ENCODE assay signal across 7 mouse cellular contexts in genomic region chr3:58636406-58637295, GRCm38 (mm10). TPM values are rescaled to one million over a fixed set of nuclear protein-coding genes. Genes with fewer than 3 reads are reported as not detected.
DNase-seq lines count a peak whose midpoint lies in the region; ATAC-seq and TF ChIP-seq lines count a peak whose summit lies in the region.

Gene Erich6 (minus strand): TSS chr3:58637207.

- H3K4me2 ChIP-seq in intestine, postnatal 0 days (replicated peaks; ENCODE audit: low read depth) = peak within 1 kb of the TSS; percentile 93
- H3K4me2 ChIP-seq in limb, embryonic 15.5 days = peak within 1 kb of the TSS; percentile 89
- peak within 1 kb of the TSS; percentile 90 for H3K4me2 ChIP-seq in midbrain, embryonic 14.5 days (ENCODE audit: low read length)
- H3K4me2 ChIP-seq in stomach, embryonic 16.5 days (ENCODE audit: low read depth, low read length) = peak within 1 kb of the TSS; percentile 83

- H3K27ac ChIP-seq in intestine, postnatal 0 days (ENCODE audit: low read depth, low read length) = no peak within 1 kb of the TSS
- H3K27ac ChIP-seq in limb, embryonic 15.5 days = no peak within 1 kb of the TSS
- 0 out of 2 replicates have a peak within 1 kb of the TSS, but pooled peaks have one; percentile 32 for H3K27ac ChIP-seq in midbrain, embryonic 14.5 days (replicated peaks; ENCODE audit: low read depth, low read length)
- H3K27ac ChIP-seq in stomach, embryonic 16.5 days (ENCODE audit: low read length) = no peak within 1 kb of the TSS

- H3K4me3 ChIP-seq in intestine, postnatal 0 days (ENCODE audit: low read depth, low read length) = peak within 1 kb of the TSS; percentile 48
- H3K4me3 ChIP-seq in limb, embryonic 15.5 days = peak within 1 kb of the TSS; percentile 50
- peak within 1 kb of the TSS; percentile 45 for H3K4me3 ChIP-seq in midbrain, embryonic 14.5 days (replicated peaks; ENCODE audit: low read depth, low read length)
- H3K4me3 ChIP-seq in stomach, embryonic 16.5 days (replicated peaks; ENCODE audit: low read length) = peak within 1 kb of the TSS; percentile 50

- peak within 1 kb of the TSS; percentile 52 for H3K9ac ChIP-seq in intestine, postnatal 0 days (ENCODE audit: low read depth, low read length)
- peak within 1 kb of the TSS; percentile 34; the same call in 1 of the 2 replicates for H3K9ac ChIP-seq in limb, embryonic 15.5 days
- peak within 1 kb of the TSS; percentile 61 for H3K9ac ChIP-seq in midbrain, embryonic 14.5 days (replicated peaks; ENCODE audit: low read length)
- H3K9ac ChIP-seq in stomach, embryonic 16.5 days (ENCODE audit: low read length) = peak within 1 kb of the TSS; percentile 59

- DNase-seq in adrenal gland, adult 2 months = peak; percentile 70
- peak; percentile 38 for DNase-seq in cerebellum, adult 9-11 months
- DNase-seq in frontal cortex, postnatal 36 days (ENCODE audit: low spot score in 2 of 2) = peak; percentile 19 to 28
- DNase-seq in midbrain, embryonic 14.5 days = peak; percentile 75

- H3K36me3 ChIP-seq in intestine, postnatal 0 days (ENCODE audit: control insufficient read depth, insufficient read depth) = no peaks in the 10 kb centered on the region
- no peaks in the 10 kb centered on the region for H3K36me3 ChIP-seq in limb, embryonic 15.5 days
- H3K36me3 ChIP-seq in midbrain, embryonic 14.5 days (ENCODE audit: control insufficient read depth, insufficient read depth, low read length) = no peaks in the 10 kb centered on the region
- H3K36me3 ChIP-seq in stomach, embryonic 16.5 days (ENCODE audit: control insufficient read depth, insufficient read depth, low read length) = no peaks in the 10 kb centered on the region

- under 1% methylated on average over 34 of the region's 34 CpGs for WGBS in intestine, postnatal 0 days
- 0% methylated on average over 34 of the region's 34 CpGs for WGBS in limb, embryonic 15.5 days
- WGBS in midbrain, embryonic 14.5 days = under 1% methylated on average over 34 of the region's 34 CpGs
- WGBS in stomach, embryonic 16.5 days = under 1% methylated on average over 34 of the region's 34 CpGs

- no peak for TF ChIP-seq CTCF in intestine, postnatal 0 days (IDR thresholded peaks at IDR 0.05; ENCODE audit: low read depth)

- no peaks in the 10 kb centered on the region for H3K9me3 ChIP-seq in intestine, postnatal 0 days (ENCODE audit: control insufficient read depth)
- H3K9me3 ChIP-seq in limb, embryonic 15.5 days = no peaks in the 10 kb centered on the region
- no peaks in the 10 kb centered on the region for H3K9me3 ChIP-seq in midbrain, embryonic 14.5 days (ENCODE audit: control insufficient read depth, low read length)
- no peaks in the 10 kb centered on the region for H3K9me3 ChIP-seq in stomach, embryonic 16.5 days (replicated peaks; ENCODE audit: control insufficient read depth, low read length)

- H3K27me3 ChIP-seq in intestine, postnatal 0 days (replicated peaks; ENCODE audit: control insufficient read depth, insufficient read depth, low read length) = no peaks in the 10 kb centered on the region
- no peaks in the 10 kb centered on the region for H3K27me3 ChIP-seq in limb, embryonic 15.5 days
- H3K27me3 ChIP-seq in midbrain, embryonic 14.5 days (ENCODE audit: control insufficient read depth, insufficient read depth, low read length) = no peaks in the 10 kb centered on the region
- no peaks in the 10 kb centered on the region for H3K27me3 ChIP-seq in stomach, embryonic 16.5 days (ENCODE audit: control insufficient read depth, insufficient read depth, low read length)

- peak; percentile 28; the same call in 1 of the 2 replicates for ATAC-seq in intestine, postnatal 0 days
- ATAC-seq in limb, embryonic 15.5 days (ENCODE audit: insufficient number of reproducible peaks, low FRiP score, low TSS enrichment, low read depth) = peak; percentile 67; the same call in 1 of the 2 replicates
- ATAC-seq in midbrain, embryonic 14.5 days (ENCODE audit: low FRiP score, low TSS enrichment) = peak; percentile 77
- ATAC-seq in stomach, embryonic 16.5 days (ENCODE audit: insufficient read depth, low FRiP score) = peak; percentile 84; the same call in 1 of the 2 replicates

- H3K4me1 ChIP-seq in intestine, postnatal 0 days (replicated peaks; ENCODE audit: control insufficient read depth, insufficient read depth, low read length) = no peaks in the 10 kb centered on the region
- H3K4me1 ChIP-seq in limb, embryonic 15.5 days = peaks cover 9% of the 10 kb centered on the region; the same call in 1 of the 2 replicates
- H3K4me1 ChIP-seq in midbrain, embryonic 14.5 days (ENCODE audit: control insufficient read depth, insufficient read depth, low read length) = no peaks in the 10 kb centered on the region
- no peaks in the 10 kb centered on the region for H3K4me1 ChIP-seq in stomach, embryonic 16.5 days (ENCODE audit: control insufficient read depth, insufficient read depth, low read length)

RNA-seq across cellular contexts. Expression of gene Erich6, which starts in this region (rescaled TPM):
- under 1 TPM; 0.12 to 0.21 TPM for total RNA-seq in adrenal gland, adult 2 months (2021)
- polyA plus RNA-seq in adrenal gland, adult 2 months (2012; rRNA removed) = not detected in 2 replicates
- polyA plus RNA-seq in intestine, postnatal 0 days (2015; fragmentation: Nextera tagmentation; extraction: Ambion mirVana) = not detected in 2 replicates
- polyA plus RNA-seq in limb, embryonic 15.5 days (2015; fragmentation: Nextera tagmentation; extraction: Ambion mirVana) = 0.06 TPM in 1 of 2 replicates, not detected in the other
- 0.23 and 0.41 TPM in 2 replicates for polyA plus RNA-seq in midbrain, embryonic 14.5 days (2014; fragmentation: Nextera tagmentation; extraction: Ambion mirVana)
- polyA plus RNA-seq in stomach, embryonic 16.5 days (2015; fragmentation: Nextera tagmentation; extraction: Ambion mirVana) = 0.05 TPM in 1 of 2 replicates, not detected in the other

Comparison
In these comparisons a context has a peak if more than half of its experiments do, and no peak if none do; other contexts are left out.
1. Peak in DNase-seq in adrenal gland, adult 2 months; RNA of the gene not detected or under 1 TPM.
2. Peak in ATAC-seq, H3K4me3 ChIP-seq, H3K9ac ChIP-seq and H3K4me2 ChIP-seq in intestine, postnatal 0 days; RNA of the gene not detected or under 1 TPM.
3. Peak in ATAC-seq, H3K4me3 ChIP-seq, H3K9ac ChIP-seq and H3K4me2 ChIP-seq in limb, embryonic 15.5 days; RNA of the gene not detected or under 1 TPM.
4. Peak in DNase-seq, ATAC-seq, H3K4me3 ChIP-seq, H3K27ac ChIP-seq, H3K9ac ChIP-seq and H3K4me2 ChIP-seq in midbrain, embryonic 14.5 days; RNA of the gene not detected or under 1 TPM.
5. Peak in ATAC-seq, H3K4me3 ChIP-seq, H3K9ac ChIP-seq and H3K4me2 ChIP-seq in stomach, embryonic 16.5 days; RNA of the gene not detected or under 1 TPM.
6. DNase-seq: peak in every context shown above with its lines; median percentile 75 in midbrain, embryonic 14.5 days; 70 in adrenal gland, adult 2 months; 38 in cerebellum, adult 9-11 months; 24 in frontal cortex, postnatal 36 days.
7. ATAC-seq: peak in every context shown above with its lines; median percentile 84 in stomach, embryonic 16.5 days; 77 in midbrain, embryonic 14.5 days; 67 in limb, embryonic 15.5 days; 28 in intestine, postnatal 0 days.